Mouse (Mus musculus): ENCODE results near the gene Tbca. TPM values are rescaled to one million over a fixed set of nuclear protein-coding genes. Genes with fewer than 3 reads are reported as not detected.

Tbca gene
- polyA plus RNA-seq, 1 experiment, result 261 TPM

DNA sequence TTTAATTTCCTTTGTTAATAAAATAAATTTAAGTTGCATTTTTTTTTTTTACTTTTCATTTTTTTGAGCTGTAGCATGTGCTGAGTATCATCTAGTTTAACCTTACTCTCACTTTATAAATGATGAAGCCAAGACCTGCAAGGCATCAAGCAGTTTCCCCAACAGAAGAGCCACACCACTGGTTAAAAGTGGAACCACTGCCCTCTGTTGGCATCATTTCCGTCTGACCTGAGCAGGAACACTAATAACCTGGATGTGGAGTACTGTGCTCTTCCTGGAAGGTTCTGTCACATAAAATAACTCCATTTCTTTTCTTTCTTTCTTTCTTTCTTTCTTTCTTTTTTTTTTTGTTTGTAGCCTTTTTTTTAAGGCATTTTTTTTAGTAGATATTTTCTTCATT lies 21.0 kb downstream of the Tbca start:
- no peaks in the 10 kb centered on the region for H3K27me3 ChIP-seq (ENCODE audit: control insufficient read depth, insufficient read depth, insufficient read length)
- H3K36me3 ChIP-seq (ENCODE audit: control insufficient read depth, insufficient read depth), result no peaks in the 10 kb centered on the region
- H3K79me3 ChIP-seq (ENCODE audit: low read depth), result peaks cover 78% of the 10 kb centered on the region
- no peak overlapping the region for H3ac ChIP-seq (ENCODE audit: control insufficient read depth, insufficient read length, low read depth)
- H3K79me2 ChIP-seq (ENCODE audit: control insufficient read depth, insufficient read depth), result peaks cover 99% of the 10 kb centered on the region
- TF ChIP-seq CTCF (IDR thresholded peaks at IDR 0.05; ENCODE audit: control insufficient read depth, insufficient read depth, insufficient read length) (no peak), USF1 (IDR thresholded peaks at IDR 0.05; ENCODE audit: low read depth) (no peak)
- H3K4me3 ChIP-seq (ENCODE audit: insufficient read depth, poor library complexity, severe bottlenecking), result no peak overlapping the region

DNA sequence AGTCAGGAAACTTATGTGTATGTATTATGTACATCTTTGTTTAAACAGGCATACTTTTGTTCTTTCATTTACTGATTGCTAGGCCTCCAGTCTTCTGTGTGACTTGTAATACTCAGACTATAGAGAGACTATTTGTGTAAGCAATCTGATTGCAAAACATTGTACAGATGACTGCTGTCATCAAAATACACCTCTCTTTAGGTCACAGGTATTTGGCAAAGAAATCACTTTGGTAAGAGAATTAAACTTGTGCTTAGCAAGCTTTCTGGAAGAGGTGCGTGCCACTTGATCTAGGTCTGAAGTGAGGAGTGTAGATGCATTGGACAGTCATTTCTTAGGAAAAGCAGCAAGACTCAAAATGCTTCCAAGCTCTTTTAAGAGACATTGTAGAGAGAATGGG lies 22.7 kb downstream of the Tbca start:
- H3K36me3 ChIP-seq (ENCODE audit: control insufficient read depth, insufficient read depth), result peaks cover 5% of the 10 kb centered on the region
- peaks cover 99% of the 10 kb centered on the region for H3K79me2 ChIP-seq (ENCODE audit: control insufficient read depth, insufficient read depth)
- no peak overlapping the region for H3ac ChIP-seq (ENCODE audit: control insufficient read depth, insufficient read length, low read depth)
- H3K27me3 ChIP-seq (ENCODE audit: control insufficient read depth, insufficient read depth, insufficient read length), result no peaks in the 10 kb centered on the region
- peaks cover 78% of the 10 kb centered on the region for H3K79me3 ChIP-seq (ENCODE audit: low read depth)
- H3K4me3 ChIP-seq (ENCODE audit: insufficient read depth, poor library complexity, severe bottlenecking), result no peak overlapping the region
- TF ChIP-seq MYOD1 (IDR thresholded peaks at IDR 0.05; ENCODE audit: control insufficient read depth, insufficient read length, low read depth) (no peak), CEBPB (IDR thresholded peaks at IDR 0.05; ENCODE audit: low read depth) (no peak), FOSL1 (IDR thresholded peaks at IDR 0.05; ENCODE audit: insufficient read depth, low read length, poor library complexity, severe bottlenecking) (no peak), USF1 (IDR thresholded peaks at IDR 0.05; ENCODE audit: low read depth) (no peak), MAX (IDR thresholded peaks at IDR 0.05) (no peak)

- H3K36me3 ChIP-seq (ENCODE audit: control insufficient read depth, insufficient read depth), result peaks cover 8% of the 10 kb centered on the region
- no peaks in the 10 kb centered on the region for H3K27me3 ChIP-seq (ENCODE audit: control insufficient read depth, insufficient read depth, insufficient read length)
- peaks cover 77% of the 10 kb centered on the region for H3K79me3 ChIP-seq (ENCODE audit: low read depth)
- no peak overlapping the region for H3ac ChIP-seq (ENCODE audit: control insufficient read depth, insufficient read length, low read depth)
- H3K79me2 ChIP-seq (ENCODE audit: control insufficient read depth, insufficient read depth), result peaks cover 99% of the 10 kb centered on the region
- no peak overlapping the region for H3K4me3 ChIP-seq (ENCODE audit: insufficient read depth, poor library complexity, severe bottlenecking)
- no peak for TF ChIP-seq CEBPB (IDR thresholded peaks at IDR 0.05; ENCODE audit: low read depth)
- TF ChIP-seq USF1 (IDR thresholded peaks at IDR 0.05; ENCODE audit: low read depth), result no peak
- no peak for TF ChIP-seq MYOG (IDR thresholded peaks at IDR 0.05; ENCODE audit: control insufficient read depth, extremely low read depth, insufficient read length)
- no peak for TF ChIP-seq FOSL1 (IDR thresholded peaks at IDR 0.05; ENCODE audit: insufficient read depth, low read length, poor library complexity, severe bottlenecking)
- TF ChIP-seq MYOD1 (IDR thresholded peaks at IDR 0.05; ENCODE audit: control insufficient read depth, insufficient read length, low read depth), result no peak
- no peak for TF ChIP-seq MAX (IDR thresholded peaks at IDR 0.05)
- TF ChIP-seq CTCF (IDR thresholded peaks at IDR 0.05; ENCODE audit: control insufficient read depth, insufficient read depth, insufficient read length), result no peak
These were observed 25.1 kb downstream of the Tbca start for GRCm38 (mm10) chr13:94813770-94814169.

DNA sequence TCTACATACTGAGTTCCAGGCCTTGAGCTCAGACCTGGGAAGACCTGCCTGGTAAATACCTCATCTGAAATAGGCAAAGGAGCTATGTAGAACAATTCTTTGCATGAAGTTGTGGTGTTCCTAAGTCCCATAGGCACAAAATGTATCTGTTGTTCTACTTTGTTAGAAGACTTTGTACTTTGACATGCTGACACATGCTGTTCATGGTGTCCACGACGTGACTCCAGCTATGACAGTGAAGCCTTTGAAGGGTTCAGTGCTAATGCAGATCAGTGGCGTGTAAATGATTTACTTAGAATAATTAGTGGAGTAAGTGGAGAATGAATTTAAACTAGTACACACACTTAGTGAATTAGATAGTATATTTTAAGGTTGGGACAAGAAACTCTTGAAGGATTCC lies 31.8 kb downstream of the Tbca start:
- no peak overlapping the region for H3K4me3 ChIP-seq (ENCODE audit: insufficient read depth, poor library complexity, severe bottlenecking)
- H3ac ChIP-seq (ENCODE audit: control insufficient read depth, insufficient read length, low read depth), result no peak overlapping the region
- peaks cover 98% of the 10 kb centered on the region for H3K79me2 ChIP-seq (ENCODE audit: control insufficient read depth, insufficient read depth)
- peaks cover 76% of the 10 kb centered on the region for H3K79me3 ChIP-seq (ENCODE audit: low read depth)
- TF ChIP-seq MYOG (IDR thresholded peaks at IDR 0.05; ENCODE audit: control insufficient read depth, extremely low read depth, insufficient read length) (no peak), FOSL1 (IDR thresholded peaks at IDR 0.05; ENCODE audit: insufficient read depth, low read length, poor library complexity, severe bottlenecking) (no peak), CTCF (IDR thresholded peaks at IDR 0.05; ENCODE audit: control insufficient read depth, insufficient read depth, insufficient read length) (no peak), CEBPB (IDR thresholded peaks at IDR 0.05; ENCODE audit: low read depth) (no peak), MAX (IDR thresholded peaks at IDR 0.05) (no peak), MYOD1 (IDR thresholded peaks at IDR 0.05; ENCODE audit: control insufficient read depth, insufficient read length, low read depth) (no peak), USF1 (IDR thresholded peaks at IDR 0.05; ENCODE audit: low read depth) (no peak)
- H3K36me3 ChIP-seq (ENCODE audit: control insufficient read depth, insufficient read depth), result peaks cover 13% of the 10 kb centered on the region
- H3K27me3 ChIP-seq (ENCODE audit: control insufficient read depth, insufficient read depth, insufficient read length), result no peaks in the 10 kb centered on the region

- peaks cover 72% of the 10 kb centered on the region for H3K79me3 ChIP-seq (ENCODE audit: low read depth)
- no peak overlapping the region for H3ac ChIP-seq (ENCODE audit: control insufficient read depth, insufficient read length, low read depth)
- TF ChIP-seq USF1 (IDR thresholded peaks at IDR 0.05; ENCODE audit: low read depth) (no peak), MAX (IDR thresholded peaks at IDR 0.05) (no peak), CTCF (IDR thresholded peaks at IDR 0.05; ENCODE audit: control insufficient read depth, insufficient read depth, insufficient read length) (no peak), CEBPB (IDR thresholded peaks at IDR 0.05; ENCODE audit: low read depth) (no peak), MYOG (IDR thresholded peaks at IDR 0.05; ENCODE audit: control insufficient read depth, extremely low read depth, insufficient read length) (no peak), FOSL1 (IDR thresholded peaks at IDR 0.05; ENCODE audit: insufficient read depth, low read length, poor library complexity, severe bottlenecking) (no peak), MYOD1 (IDR thresholded peaks at IDR 0.05; ENCODE audit: control insufficient read depth, insufficient read length, low read depth) (no peak)
- H3K27me3 ChIP-seq (ENCODE audit: control insufficient read depth, insufficient read depth, insufficient read length), result no peaks in the 10 kb centered on the region
- no peak overlapping the region for H3K4me3 ChIP-seq (ENCODE audit: insufficient read depth, poor library complexity, severe bottlenecking)
- peaks cover 98% of the 10 kb centered on the region for H3K79me2 ChIP-seq (ENCODE audit: control insufficient read depth, insufficient read depth)
- peaks cover 15% of the 10 kb centered on the region for H3K36me3 ChIP-seq (ENCODE audit: control insufficient read depth, insufficient read depth)
These were observed 32.2 kb downstream of the Tbca start for GRCm38 (mm10) chr13:94820956-94821355.

DNA sequence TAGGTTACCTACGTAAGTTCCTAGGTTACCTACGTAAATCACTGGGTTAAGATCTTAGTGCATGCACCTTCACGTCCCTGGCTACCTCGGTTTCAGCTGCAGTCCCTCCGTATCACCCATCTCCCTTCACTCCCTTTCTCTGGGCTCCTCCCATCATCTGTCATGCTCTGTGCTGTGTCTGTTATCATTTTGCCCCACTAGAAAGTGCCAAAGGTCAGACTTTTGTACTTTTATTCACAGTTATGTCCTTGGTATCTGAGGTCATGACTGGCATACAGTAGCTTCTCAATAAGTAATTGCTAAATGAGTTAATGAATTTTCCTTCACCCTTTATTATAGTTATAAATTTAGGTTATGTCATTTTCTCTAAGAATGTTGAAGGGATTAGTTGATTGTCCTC lies 37.7 kb downstream of the Tbca start:
- H3K79me3 ChIP-seq (ENCODE audit: low read depth), result peaks cover 53% of the 10 kb centered on the region
- H3K4me3 ChIP-seq (ENCODE audit: insufficient read depth, poor library complexity, severe bottlenecking), result no peak overlapping the region
- H3ac ChIP-seq (ENCODE audit: control insufficient read depth, insufficient read length, low read depth), result no peak overlapping the region
- H3K36me3 ChIP-seq (ENCODE audit: control insufficient read depth, insufficient read depth), result peaks cover 7% of the 10 kb centered on the region
- H3K79me2 ChIP-seq (ENCODE audit: control insufficient read depth, insufficient read depth), result peaks cover 97% of the 10 kb centered on the region
- TF ChIP-seq MYOD1 (IDR thresholded peaks at IDR 0.05; ENCODE audit: control insufficient read depth, insufficient read length, low read depth) (no peak), USF1 (IDR thresholded peaks at IDR 0.05; ENCODE audit: low read depth) (no peak), MYOG (IDR thresholded peaks at IDR 0.05; ENCODE audit: control insufficient read depth, extremely low read depth, insufficient read length) (no peak), FOSL1 (IDR thresholded peaks at IDR 0.05; ENCODE audit: insufficient read depth, low read length, poor library complexity, severe bottlenecking) (no peak), CEBPB (IDR thresholded peaks at IDR 0.05; ENCODE audit: low read depth) (no peak), CTCF (IDR thresholded peaks at IDR 0.05; ENCODE audit: control insufficient read depth, insufficient read depth, insufficient read length) (no peak)
- no peaks in the 10 kb centered on the region for H3K27me3 ChIP-seq (ENCODE audit: control insufficient read depth, insufficient read depth, insufficient read length)

Data from C2C12 (cell line).